Mouse (Mus musculus) left cerebral cortex, adult 8-10 months (tissue): ENCODE results near the gene Asb18. TPM values are rescaled to one million over a fixed set of nuclear protein-coding genes. Genes with fewer than 3 reads are reported as not detected.

Source experiments
- DNase-seq, 2 experiments: peaks; one replicate each; pipeline ENCODE4 v3.0.0; 2022; ENCODE audit warnings: low spot score in 2 of 2
- total RNA-seq, 4 experiments: library from RNA; stranded (reverse); gene quantifications; 2 replicates each; pipeline ENCODE4 v1.2.4; 2022

Gene Asb18
- total RNA-seq, result 1 to 10 TPM; 1.5 to 2.3 (median 2.0) TPM

DNA sequence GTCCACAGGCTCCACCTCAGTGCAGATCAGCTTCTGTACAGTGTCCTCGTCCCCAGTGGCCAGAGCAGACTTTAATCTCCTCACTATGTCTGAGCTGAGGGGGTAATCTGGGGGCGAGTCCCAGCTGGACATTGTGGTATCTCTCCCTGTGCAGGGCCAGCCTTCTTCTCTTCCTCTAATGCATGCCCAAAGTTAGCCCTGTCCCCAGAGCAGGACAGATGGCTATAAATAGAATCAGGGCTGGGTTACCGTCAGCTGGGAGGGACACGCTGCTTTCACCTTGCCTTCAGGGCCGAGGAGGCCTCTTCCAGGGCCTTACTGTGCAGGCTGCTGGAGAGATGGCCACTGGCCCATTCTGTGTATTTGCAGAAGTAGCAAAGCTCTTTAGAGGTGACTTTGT, at the start of gene Asb18:
TSS of gene Asb18 (minus strand) at position 221 of the 400 bp plus-strand sequence.
- no peak for DNase-seq

DNA sequence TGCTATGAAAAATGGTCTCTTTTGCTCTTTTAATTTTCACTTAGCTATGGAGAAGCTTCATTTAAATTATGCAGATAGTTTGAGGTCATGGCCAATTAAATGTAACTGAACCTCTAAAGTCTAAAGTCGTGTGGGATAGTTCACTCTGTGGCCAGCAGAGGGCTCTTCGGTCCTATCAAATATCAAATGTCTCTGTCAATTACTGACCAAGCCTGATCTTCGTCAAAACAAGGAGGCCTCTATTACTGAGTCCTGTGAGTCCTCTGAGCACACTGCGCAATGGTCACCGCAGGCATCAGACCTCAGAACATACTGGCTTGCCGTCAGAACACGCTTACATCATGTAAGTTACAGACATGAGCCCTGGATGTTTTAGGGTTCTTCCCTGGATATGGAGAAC, 46.1 kb upstream of the Asb18 start:
- DNase-seq, result peak; percentile 23 to 30

DNA sequence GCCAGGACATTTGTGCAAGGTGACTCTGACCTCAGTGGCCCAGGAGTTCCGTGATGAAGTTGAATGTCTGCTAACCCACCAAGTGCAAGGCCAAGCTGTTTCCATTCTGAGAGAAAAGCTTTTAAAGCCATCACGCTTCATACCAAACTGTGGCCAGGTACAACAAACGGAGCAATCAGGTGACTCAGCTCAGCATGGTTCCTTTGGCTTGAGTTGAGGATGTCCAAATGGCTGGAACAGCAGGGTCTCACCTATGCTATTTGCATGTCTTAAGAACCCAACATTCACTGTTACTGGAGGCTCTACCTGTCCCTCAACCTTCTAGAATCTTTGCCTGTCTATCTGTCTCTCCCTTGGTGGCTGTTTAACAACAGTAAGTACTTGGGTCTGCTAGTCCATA, 45.6 kb upstream of the Asb18 start:
- DNase-seq, result no peak

DNA sequence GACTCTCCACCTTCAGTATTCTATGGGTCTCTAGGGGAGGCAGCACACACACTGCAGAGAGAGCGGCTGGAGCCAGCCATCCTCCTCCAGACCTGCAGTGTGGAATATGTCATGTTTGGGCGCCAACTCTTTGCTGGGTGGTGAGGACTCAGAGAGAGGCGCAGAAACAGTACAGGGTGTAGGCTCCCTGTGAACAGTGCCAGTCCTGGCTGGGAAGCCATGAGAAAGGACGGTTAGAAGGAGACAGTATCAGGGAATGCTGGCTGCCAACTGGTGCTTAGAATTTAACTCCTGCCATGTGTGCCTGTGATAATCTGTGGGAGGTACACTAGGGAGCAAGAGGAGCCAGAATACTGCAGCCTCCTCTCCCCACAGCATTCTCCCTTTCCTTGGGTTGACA, 40.5 kb upstream of the Asb18 start:
- DNase-seq, result peak in 1 of 2 experiments; percentile 71

DNA sequence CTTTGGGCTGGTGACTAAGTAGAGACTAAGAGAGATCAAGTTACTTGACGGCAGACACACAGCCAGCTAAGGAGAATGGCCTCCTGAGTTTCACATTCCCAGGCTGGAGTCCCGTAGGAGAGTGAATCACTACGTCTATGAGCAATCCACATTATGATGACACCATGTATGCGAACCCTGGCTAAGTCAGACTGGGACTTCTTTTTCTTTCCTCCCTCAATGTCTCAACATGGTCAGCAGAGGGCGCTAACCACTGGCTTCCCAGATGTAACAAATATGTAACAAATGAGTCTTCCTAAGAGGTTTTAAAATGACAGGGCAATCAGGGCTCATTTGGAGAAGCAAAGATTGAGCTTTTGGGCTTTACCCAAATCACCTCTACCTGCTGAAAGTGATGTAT, 36.9 kb upstream of the Asb18 start:
- DNase-seq, result no peak

DNA sequence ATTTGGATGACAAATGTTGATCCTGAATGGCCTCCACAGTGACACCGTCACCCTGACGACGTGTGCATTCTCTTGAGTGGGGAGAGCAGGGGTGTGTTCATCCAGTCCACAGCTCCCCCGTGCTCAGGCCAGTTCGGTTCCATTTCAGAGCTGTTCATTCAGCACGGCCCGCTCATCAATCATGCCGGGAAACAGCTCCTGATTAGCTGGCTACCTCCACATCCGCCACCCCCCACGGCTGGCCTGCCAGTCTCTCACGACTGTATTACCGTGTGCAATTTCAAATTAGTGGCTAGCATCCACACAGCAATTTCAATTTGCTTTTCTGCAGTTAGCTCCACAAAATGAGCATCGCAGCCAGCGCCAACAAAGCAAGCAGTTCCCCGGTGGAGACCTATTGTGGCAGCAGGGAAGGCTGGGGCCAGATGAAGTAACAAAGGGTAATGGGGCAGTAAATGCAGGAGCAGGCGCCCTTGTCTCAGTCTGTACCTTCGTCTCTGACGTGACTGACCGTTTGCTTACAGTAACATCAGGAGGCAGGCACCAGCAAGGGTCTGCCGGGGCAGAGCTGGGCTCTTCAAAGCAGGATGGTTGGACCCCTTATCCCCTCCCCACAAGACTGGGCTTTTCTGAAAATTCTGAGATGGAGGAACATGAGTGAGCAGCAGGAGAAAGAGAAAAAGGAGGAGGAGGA, 35.7 kb upstream of the Asb18 start:
- no peak for DNase-seq

DNA sequence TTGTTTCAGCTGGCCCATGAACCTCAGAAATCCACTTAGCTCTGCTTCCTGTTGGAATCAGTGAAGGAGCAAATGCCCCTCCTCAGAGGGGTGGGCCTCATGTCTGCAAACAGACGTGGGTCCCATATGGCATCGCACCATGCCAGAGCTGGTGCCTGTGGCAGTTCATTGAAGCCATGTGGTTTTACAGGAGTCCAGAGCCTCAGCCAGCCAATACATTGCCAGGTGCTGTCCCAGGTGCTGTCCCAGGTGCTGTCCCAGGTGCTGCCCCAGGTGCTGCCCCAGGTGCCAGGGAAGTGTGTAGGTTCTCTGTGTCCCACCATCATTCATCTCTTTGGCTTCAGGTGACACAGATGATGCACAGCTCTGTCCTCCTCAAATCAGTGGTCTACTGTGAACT, 13.8 kb upstream of the Asb18 start:
- no peak for DNase-seq

DNA sequence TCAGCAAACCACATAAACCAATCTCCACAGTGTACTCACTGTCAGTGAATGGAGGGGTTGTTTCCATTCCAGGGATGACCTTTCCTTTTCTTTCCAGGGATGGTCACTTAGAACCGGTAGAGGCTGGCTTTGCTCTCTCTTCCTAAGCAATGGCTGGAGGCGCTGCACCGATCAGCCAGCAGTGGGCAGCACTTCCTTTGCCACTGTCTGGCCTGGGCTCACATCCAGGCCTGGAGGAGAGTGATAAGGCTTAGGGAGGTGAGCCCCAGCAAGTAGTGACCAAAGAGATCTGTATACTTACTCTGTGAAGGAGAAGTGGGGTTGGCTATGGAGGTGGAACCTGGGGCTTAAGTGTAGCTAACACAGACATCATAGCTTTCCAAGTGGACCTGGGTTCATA, 12.5 kb upstream of the Asb18 start:
- no peak for DNase-seq

DNA sequence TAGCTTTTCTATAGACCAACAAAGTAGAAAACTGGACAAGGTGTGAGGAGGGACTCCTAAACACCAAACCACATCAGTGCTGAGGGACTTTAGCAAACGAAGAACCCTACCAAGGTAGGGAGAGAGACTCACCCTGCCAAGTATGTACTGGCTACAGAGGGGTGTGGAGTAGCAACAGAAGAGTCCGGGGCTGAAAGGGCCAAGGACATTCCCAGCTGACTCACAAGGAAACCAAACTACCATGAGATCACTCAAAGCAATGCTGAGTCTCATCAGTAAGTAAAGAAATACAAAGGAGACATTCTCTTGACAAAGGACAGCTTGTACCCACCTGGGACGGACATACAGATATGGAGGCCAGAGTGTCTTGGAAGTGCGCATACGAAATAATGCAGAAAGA, 5.9 kb upstream of the Asb18 start:
- DNase-seq, result no peak

DNA sequence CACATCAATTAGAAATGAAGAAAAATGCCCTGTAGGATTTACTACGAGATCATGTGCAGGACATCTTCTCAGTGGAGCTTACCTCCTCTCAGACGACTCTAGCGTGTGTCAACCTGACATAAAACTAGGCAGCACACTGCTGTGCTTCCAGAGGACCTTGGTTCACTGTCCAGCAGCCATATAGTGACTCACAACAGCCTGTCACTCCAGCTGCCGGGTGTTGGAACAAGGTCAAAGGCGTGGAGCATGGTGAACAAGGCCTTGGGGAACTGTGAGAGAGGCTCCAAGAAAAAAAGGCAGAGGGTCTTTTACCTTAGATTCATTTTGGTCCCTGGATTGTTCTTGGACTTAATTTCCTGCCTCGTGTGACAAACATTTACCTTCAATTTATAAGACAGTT, 3.6 kb upstream of the Asb18 start:
- no peak for DNase-seq

DNA sequence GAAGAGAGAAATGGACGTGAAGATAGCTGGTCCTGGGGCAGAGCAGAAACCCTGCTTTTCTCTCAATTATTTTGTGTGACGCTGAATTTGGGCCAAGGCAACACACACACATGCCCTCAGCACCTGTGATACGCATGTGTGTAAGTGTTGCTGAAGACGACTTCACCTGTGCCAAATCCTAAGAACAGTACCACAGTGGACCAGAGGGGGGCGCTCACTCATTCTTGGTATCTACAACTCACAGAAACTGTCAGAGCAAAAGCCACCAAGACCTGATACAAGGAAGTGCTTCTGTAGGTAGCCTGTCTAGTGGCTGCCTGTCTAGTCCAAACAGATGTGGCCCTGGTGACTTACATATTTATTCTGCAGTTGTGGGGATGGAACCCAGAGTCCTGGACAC, 1.2 kb downstream of the Asb18 start:
- DNase-seq, result no peak

DNA sequence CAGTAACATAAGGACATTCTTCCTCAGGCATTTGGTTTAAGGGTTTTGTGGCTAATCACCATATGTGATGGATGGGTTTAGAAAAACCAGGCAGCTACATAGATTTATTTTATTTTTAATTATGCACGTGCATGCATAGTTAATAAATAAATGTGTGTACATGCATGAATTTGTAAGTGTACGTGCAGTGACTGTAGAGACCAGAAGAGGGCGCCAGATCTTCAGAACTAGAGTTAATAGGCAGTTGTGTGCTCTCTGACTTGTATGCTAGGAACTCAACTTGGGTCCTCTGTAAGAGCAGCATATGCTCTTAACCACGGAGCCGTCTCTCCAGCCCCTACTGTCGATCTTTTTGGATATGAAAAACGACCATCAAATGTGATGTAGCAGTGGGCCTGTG, 1.6 kb downstream of the Asb18 start:
- no peak for DNase-seq

DNA sequence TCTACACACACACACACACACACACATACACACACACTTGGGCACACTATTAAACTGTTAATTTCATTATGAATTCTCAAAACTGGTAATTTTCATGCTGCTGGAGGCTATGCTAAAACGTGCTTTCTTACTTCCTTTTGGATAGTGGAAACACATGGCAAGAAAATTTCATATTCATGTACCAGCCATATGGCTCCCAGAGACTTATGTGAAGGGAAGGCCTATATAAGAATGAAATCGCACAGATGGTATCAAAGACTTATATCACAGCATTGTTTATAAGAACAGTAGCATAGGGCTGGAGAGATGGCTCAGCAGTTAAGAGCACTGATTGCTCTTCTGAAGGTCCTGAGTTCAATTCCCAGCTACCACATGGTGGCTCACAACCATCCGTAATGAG, 2.3 kb downstream of the Asb18 start:
- no peak for DNase-seq

DNA sequence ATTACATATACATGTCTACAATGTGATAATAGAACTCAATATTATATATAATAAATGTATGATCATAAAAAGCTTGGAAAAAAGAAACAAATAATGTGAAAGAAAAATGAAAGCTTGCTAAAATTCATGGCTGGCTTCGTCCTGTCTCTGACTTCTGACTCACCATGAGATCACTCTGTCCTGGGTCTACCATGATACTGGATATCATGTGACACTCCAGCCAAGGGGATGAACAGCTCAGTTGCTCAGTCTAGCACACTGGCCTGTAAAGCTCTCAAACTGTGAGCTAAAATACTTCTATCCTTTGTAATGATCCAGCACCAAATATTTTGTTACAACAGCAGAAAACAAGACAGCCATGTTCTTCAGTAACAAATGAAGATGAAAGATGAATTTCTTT, 4.4 kb downstream of the Asb18 start:
- no peak for DNase-seq

DNA sequence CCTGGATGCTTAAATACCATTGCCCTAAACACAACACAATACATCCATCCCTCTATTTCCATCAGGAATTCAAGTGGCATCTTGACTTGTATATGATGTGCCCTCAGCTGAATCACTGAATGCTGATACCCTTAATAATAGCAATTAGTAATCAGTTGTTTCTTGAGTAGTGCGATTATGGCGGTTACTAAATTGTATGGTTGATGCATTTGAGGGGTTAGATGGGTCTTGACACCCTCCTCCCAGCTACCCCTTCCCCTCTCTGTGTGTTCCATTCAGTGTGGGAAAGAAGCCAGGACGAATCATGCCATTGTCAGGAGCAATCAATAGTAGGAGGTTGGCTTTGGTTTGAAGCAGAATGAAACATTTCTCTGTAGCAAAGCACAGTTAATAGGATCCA, 5.3 kb downstream of the Asb18 start:
- no peak for DNase-seq

DNA sequence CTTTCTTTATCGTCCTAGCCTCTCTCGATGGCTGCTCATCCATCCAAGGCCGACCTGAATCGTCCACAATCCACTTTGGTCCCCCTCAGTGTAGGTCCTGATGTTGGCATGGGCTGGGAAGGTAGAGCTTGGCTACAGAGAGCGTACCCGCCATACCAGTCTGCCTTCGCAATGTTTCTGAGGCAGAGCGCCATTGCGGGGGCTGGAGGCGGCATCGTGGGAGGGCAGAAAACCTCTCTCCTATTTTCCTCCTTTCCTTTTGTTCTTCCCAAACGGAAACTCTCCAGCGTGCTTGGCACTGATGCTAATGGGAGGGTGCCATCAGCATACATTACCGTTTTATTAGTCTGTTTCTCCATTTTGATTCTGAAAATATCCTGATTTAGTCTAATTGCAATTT, 7.8 kb downstream of the Asb18 start:
- DNase-seq, result peak in 1 of 2 experiments; percentile 21

DNA sequence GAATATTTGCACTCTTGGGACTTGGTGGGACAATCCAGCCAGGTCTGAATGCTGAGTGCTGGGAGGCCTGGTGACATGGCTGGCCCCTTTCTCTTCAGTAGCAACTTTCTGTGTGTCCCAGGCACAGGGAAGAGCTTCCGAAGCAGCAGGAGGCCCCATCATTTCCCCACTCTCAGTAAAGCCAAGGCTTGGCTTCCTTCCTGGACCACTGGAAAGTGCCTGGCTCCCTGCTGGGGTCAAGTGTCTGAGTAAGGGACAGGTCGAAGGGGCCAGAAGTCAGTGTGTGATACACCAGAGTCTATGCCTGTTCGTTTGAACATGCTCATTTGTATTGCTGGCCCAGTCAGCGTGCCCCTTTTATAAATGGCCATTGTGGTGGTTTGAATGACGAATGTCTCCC, 13.5 kb downstream of the Asb18 start:
- DNase-seq, result no peak

DNA sequence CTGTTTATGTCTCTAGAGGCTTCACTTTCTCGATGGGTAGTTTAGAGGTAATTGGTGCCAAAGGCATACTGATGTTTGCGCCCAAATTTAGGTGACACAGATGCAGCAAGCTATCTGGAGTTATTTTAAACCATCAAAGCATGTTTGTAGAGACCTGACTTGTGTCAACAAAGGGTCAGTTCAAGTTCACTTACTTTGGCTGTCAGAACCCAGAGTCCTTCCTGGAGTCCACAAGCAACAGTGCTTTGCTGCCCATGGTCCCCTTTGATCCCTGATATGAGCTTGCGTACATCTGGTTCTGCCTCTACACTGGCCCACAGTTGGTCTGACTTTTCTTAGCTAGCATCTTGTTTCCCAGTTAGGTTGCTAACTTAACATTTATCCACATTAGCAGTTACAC, 14.6 kb downstream of the Asb18 start:
- no peak for DNase-seq

DNA sequence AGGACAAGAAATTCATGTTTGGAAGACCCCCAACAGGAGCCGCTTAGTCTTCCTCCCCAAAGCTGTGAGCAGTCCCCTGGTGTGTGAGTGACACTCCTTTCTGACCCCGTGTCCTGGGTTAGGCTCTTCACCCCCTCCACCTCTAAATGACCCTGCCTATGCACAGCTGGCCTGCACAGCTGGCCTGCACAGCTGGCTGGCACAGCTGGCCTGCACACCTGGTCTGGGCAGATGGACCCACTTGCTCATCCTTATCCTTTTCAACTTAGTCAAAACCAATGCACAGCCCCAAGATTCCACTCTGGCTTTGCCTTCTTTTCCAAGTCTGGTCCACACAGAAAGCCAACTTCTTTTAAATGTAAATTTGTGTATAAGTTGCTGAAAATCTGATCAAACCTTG, 15.8 kb downstream of the Asb18 start:
- DNase-seq, result no peak

DNA sequence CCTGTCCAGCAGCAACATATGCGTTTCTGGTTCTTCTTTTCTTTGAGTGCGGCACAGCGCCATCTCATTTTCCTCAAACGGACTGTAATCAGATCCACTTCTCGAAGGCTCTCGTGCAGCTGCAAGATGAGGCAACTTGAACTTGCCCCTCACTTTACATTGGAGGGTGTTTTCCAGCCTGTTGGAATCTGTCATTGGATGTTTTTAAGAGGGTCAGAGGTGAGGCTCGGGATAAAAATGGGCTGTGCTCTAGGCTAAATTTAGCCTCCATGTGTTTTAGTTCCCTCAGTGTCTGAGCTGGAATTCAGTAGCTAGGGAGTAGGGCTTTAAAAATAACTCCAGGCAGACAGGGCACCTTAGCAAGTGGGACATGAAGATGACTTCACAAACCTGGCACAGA, 16.4 kb downstream of the Asb18 start:
- DNase-seq, result no peak

DNA sequence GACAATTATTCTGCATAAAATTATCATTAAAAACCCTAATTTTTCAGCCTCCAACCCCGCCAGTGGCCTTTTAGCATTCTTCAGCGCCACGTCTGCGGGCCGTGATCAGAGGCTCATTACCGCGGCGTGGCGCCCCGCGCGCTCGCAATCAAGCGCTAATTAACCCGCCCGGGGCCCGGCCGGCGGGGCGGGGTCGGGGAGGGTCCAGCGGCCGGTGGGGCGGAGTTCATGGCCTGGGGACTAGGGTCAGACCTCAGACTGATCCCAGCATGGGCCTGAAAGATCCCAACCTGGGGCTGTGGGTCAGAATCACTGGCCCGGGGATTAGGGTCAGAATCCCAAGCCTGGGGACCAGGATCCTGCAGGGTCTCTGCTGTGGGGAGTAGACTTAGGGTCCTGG, 22.2 kb downstream of the Asb18 start:
- no peak for DNase-seq

DNA sequence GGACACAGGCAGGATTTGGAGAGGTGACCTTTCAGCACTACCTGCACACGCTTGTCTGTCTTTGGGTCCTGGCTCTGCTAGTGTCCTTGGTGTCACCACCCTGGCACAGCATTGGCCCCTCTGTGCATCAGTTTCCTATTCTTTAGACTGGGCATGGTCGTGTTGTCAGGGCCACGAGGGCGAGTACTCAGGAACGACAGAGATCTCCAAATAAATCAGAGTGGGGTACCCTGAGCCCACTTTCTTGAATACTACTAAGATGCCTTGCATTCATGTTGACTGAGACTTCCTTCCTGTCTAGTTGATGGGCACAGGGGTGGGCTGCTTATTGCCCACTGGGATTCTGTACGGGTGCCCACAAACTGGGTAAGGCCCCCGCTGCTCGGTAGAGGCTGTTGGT, 37.2 kb downstream of the Asb18 start:
- no peak for DNase-seq

DNA sequence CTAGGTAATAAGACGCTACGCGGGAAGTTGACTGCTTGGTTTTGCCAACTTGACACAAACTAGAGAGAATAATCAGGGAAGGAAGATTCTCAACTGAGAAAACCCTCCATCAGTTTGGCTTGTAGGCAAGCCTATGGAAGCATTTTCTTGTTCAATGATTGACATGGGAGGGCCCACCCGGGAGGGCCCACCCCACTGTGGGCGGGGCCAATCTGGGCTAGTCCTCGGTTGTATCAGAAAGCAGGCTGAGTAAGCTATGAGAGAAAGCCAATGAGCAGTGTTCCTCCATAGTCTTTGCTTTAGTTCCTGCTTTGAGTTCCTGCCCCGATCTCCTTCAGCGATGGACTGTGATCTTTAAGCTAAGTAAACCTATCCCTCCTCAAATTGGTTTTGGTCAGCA, 38.1 kb downstream of the Asb18 start:
- DNase-seq, result no peak

DNA sequence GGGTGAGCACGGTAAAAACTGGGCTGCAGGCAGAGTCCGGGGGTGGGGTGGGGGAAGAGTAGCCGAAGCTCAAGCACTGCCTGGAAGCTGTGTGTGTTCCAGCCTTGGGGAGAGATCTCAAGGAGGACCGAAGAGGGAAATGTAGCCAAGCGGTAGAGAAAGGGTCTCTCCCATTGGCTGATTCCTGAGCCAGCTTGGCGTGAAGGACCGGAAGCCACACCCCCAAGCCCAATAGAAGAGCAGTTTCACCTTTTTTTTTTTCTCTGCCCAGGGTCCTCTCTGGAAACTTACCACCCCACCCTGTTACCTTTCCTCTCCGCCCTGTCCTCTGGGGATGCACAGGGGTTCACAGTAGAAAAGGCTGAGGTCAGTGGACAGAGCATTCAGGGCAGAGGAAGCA, 39.9 kb downstream of the Asb18 start:
- DNase-seq, result no peak
